Mouse (Mus musculus) ES-CJ7 (cell line): ENCODE results near the gene Nrp2.

Experiments used
- DNase-seq: peaks from one replicate; pipeline ENCODE4 v3.0.0; 2011; ENCODE audit warnings: low read depth, low spot score

Nrp2 gene

GRCm38 (mm10) chr1:62782573-62782972, 79.5 kb downstream of the Nrp2 start:
- DNase-seq, result no peak

- DNase-seq, result peak; percentile 98
These were observed 80.4 kb downstream of the Nrp2 start for GRCm38 (mm10) chr1:62783354-62784083.

GRCm38 (mm10) chr1:62784084-62784392, 81.0 kb downstream of the Nrp2 start:
- DNase-seq, result peak; percentile 64

- peak; percentile 77 for DNase-seq
These were observed 83.2 kb downstream of the Nrp2 start for GRCm38 (mm10) chr1:62786255-62786654.

GRCm38 (mm10) chr1:62787546-62787945, 84.5 kb downstream of the Nrp2 start:
- DNase-seq, result no peak

GRCm38 (mm10) chr1:62794223-62794895, 91.3 kb downstream of the Nrp2 start:
- DNase-seq, result peak; percentile 89

- DNase-seq, result no peak
These were observed 91.8 kb downstream of the Nrp2 start for GRCm38 (mm10) chr1:62794896-62795255.

GRCm38 (mm10) chr1:62795307-62796037, 92.4 kb downstream of the Nrp2 start:
- peak; percentile 70 for DNase-seq

- DNase-seq, result no peak
These were observed 93.1 kb downstream of the Nrp2 start for GRCm38 (mm10) chr1:62796038-62796647.

GRCm38 (mm10) chr1:62799427-62799826, 96.3 kb downstream of the Nrp2 start:
- no peak for DNase-seq

- DNase-seq, result no peak
These were observed 97.3 kb downstream of the Nrp2 start for GRCm38 (mm10) chr1:62800351-62800750.

GRCm38 (mm10) chr1:62801429-62801828, 98.3 kb downstream of the Nrp2 start:
- DNase-seq, result no peak

GRCm38 (mm10) chr1:62801842-62802241, 98.8 kb downstream of the Nrp2 start:
- DNase-seq, result no peak

GRCm38 (mm10) chr1:62803544-62803943, 100.5 kb downstream of the Nrp2 start:
- no peak for DNase-seq

GRCm38 (mm10) chr1:62806014-62806413, 102.9 kb downstream of the Nrp2 start:
- no peak for DNase-seq

- DNase-seq, result no peak
These were observed 105.3 kb downstream of the Nrp2 start for GRCm38 (mm10) chr1:62808395-62808794.

GRCm38 (mm10) chr1:62809601-62810228, 106.6 kb downstream of the Nrp2 start:
- no peak for DNase-seq

GRCm38 (mm10) chr1:62811141-62811540, 108.1 kb downstream of the Nrp2 start:
- DNase-seq, result no peak

GRCm38 (mm10) chr1:62812701-62813684, 109.9 kb downstream of the Nrp2 start:
- no peak for DNase-seq

GRCm38 (mm10) chr1:62813938-62814337, 110.9 kb downstream of the Nrp2 start:
- DNase-seq, result no peak

GRCm38 (mm10) chr1:62817566-62817965, 114.5 kb downstream of the Nrp2 start:
- no peak for DNase-seq
